8 mouse cellular contexts compared by ENCODE assay signal in genomic region chr4:116220071-116220650, GRCm38 (mm10). TPM values are rescaled to one million over a fixed set of nuclear protein-coding genes. Genes with fewer than 3 reads are reported as not detected.
DNase-seq lines count a peak whose midpoint lies in the region; ATAC-seq and TF ChIP-seq lines count a peak whose summit lies in the region.

No protein-coding gene starts in this region.

- no peaks in the 10 kb centered on the region for H3K27me3 ChIP-seq in forebrain, embryonic 14.5 days (replicated peaks; ENCODE audit: control insufficient read depth, insufficient read depth, low read length)
- H3K27me3 ChIP-seq in intestine, embryonic 15.5 days (replicated peaks), result no peaks in the 10 kb centered on the region

- H3K4me1 ChIP-seq in forebrain, embryonic 14.5 days (ENCODE audit: control insufficient read depth, insufficient read depth, low read length), result peaks cover 9% of the 10 kb centered on the region
- 0 out of 2 replicates have a peak, but pooled peaks cover 2% of the 10 kb centered on the region for H3K4me1 ChIP-seq in intestine, embryonic 15.5 days (replicated peaks)

- DNase-seq in layer of hippocampus, adult 2 months (ENCODE audit: low spot score in 2 of 2), result no peak
- DNase-seq in layer of hippocampus, adult 11-12 months (ENCODE audit: low spot score), result no peak
- peak; percentile 46 for DNase-seq in forebrain, embryonic 14.5 days (ENCODE audit: low spot score)
- DNase-seq in urinary bladder, adult 18-20 months (ENCODE audit: low spot score in 2 of 2), result no peak
- no peak for DNase-seq in adrenal gland, postnatal 25 days
- DNase-seq in cerebellum, postnatal 4 days (ENCODE audit: low spot score in 2 of 2), result no peak

- peak overlapping the region; percentile 64 for H3K4me2 ChIP-seq in forebrain, embryonic 14.5 days (ENCODE audit: low read length)
- H3K4me2 ChIP-seq in intestine, embryonic 15.5 days (replicated peaks), result peak overlapping the region; percentile 75

- under 1% methylated on average over 6 of the region's 6 CpGs for WGBS in forebrain, embryonic 14.5 days
- 10% methylated on average over 6 of the region's 6 CpGs for WGBS in intestine, embryonic 15.5 days
- WGBS in macrophage (ENCODE audit: missing documents), result 42% methylated on average over 6 of the region's 6 CpGs

- H3K4me3 ChIP-seq in layer of hippocampus, adult 2 months, result peak overlapping the region; percentile 89
- H3K4me3 ChIP-seq in forebrain, embryonic 14.5 days (ENCODE audit: low read depth, low read length), result peak overlapping the region; percentile 73
- H3K4me3 ChIP-seq in intestine, embryonic 15.5 days (replicated peaks), result peak overlapping the region; percentile 83
- H3K4me3 ChIP-seq in macrophage (ENCODE audit: inconsistent target), result peak overlapping the region; percentile 39

- no peak for ATAC-seq in forebrain, embryonic 14.5 days
- ATAC-seq in intestine, embryonic 15.5 days, result no peak; the same call in 1 of the 2 replicates

- no peaks in the 10 kb centered on the region for H3K79me2 ChIP-seq in macrophage (ENCODE audit: inconsistent target)

- H3K36me3 ChIP-seq in forebrain, embryonic 14.5 days (ENCODE audit: control insufficient read depth, insufficient read depth, low read length), result no peaks in the 10 kb centered on the region
- H3K36me3 ChIP-seq in intestine, embryonic 15.5 days, result no peaks in the 10 kb centered on the region
- no peaks in the 10 kb centered on the region for H3K36me3 ChIP-seq in macrophage (ENCODE audit: inconsistent target)

- no peak for TF ChIP-seq CTCF in layer of hippocampus, adult 2 months (conservative IDR thresholded peaks at IDR 0.05)

- no peaks in the 10 kb centered on the region for H3K9me3 ChIP-seq in forebrain, embryonic 14.5 days (replicated peaks; ENCODE audit: control insufficient read depth, low read length)
- H3K9me3 ChIP-seq in intestine, embryonic 15.5 days, result no peaks in the 10 kb centered on the region

- peak overlapping the region; percentile 89 for H3K9ac ChIP-seq in forebrain, embryonic 14.5 days (ENCODE audit: low read length)
- H3K9ac ChIP-seq in intestine, embryonic 15.5 days, result peak overlapping the region; percentile 85

- H3K27ac ChIP-seq in layer of hippocampus, adult 2 months, result peak overlapping the region; percentile 98
- H3K27ac ChIP-seq in forebrain, embryonic 14.5 days (ENCODE audit: low read depth, low read length), result peak overlapping the region; percentile 100
- H3K27ac ChIP-seq in intestine, embryonic 15.5 days, result peak overlapping the region; percentile 98
- peak overlapping the region; percentile 29 for H3K27ac ChIP-seq in macrophage

RNA-seq across cellular contexts. Expression of gene Pik3r3, which starts 1.3 kb away (rescaled TPM):
- 10 to 100 TPM; 31.3 to 33.8 TPM for total RNA-seq in layer of hippocampus, adult 2 months (2021)
- polyA plus RNA-seq in forebrain, embryonic 14.5 days (2014; fragmentation: Nextera tagmentation; extraction: Ambion mirVana), result 71.4 and 93.5 TPM in 2 replicates
- polyA plus RNA-seq in intestine, embryonic 15.5 days (2015; fragmentation: Nextera tagmentation; extraction: Ambion mirVana), result 7.0 and 7.9 TPM in 2 replicates
- total RNA-seq in macrophage (2018; cell fraction: chromatin; rRNA removed), result 1 to 10 TPM; 1.6 to 5.6 (median 2.6) TPM
- total RNA-seq in macrophage (2018; cell fraction: cytosol; rRNA removed), result 1 to 10 TPM in 1 of 26 experiments, under 1 TPM in 25; 0.38 to 1.0 (median 0.61) TPM
- total RNA-seq in macrophage (2018; cell fraction: nucleus; rRNA removed), result 1 to 10 TPM in 25 of 26 experiments, under 1 TPM in 1; 0.75 to 5.6 (median 2.3) TPM
- 0.47 to 1.1 TPM (median 0.63 TPM) in 3 replicates for polyA plus RNA-seq in macrophage (2018)
- 16.8 and 17.7 TPM in 2 replicates for total RNA-seq in adrenal gland, postnatal 25 days (2021)

RNA-seq across cellular contexts. Expression of gene Gm49337, which starts 47.0 kb away (rescaled TPM):
- 1 to 10 TPM in 1 of 2 experiments, not detected in 1; 3.2 TPM for total RNA-seq in layer of hippocampus, adult 2 months (2021)
- not detected in 2 replicates for polyA plus RNA-seq in forebrain, embryonic 14.5 days (2014; fragmentation: Nextera tagmentation; extraction: Ambion mirVana)
- not detected in 2 replicates for polyA plus RNA-seq in intestine, embryonic 15.5 days (2015; fragmentation: Nextera tagmentation; extraction: Ambion mirVana)
- total RNA-seq in macrophage (2018; cell fraction: chromatin; rRNA removed), result 1 to 10 TPM in 2 of 26 experiments, under 1 TPM in 1, not detected in 23; 0.61 to 1.1 (median 1.1) TPM
- not detected for total RNA-seq in macrophage (2018; cell fraction: cytosol; rRNA removed)
- not detected for total RNA-seq in macrophage (2018; cell fraction: nucleus; rRNA removed)
- not detected in 3 replicates for polyA plus RNA-seq in macrophage (2018)
- not detected in 2 replicates for total RNA-seq in adrenal gland, postnatal 25 days (2021)

RNA-seq across cellular contexts. Expression of gene 1700042G07Rik, which starts 47.0 kb away (rescaled TPM):
- total RNA-seq in layer of hippocampus, adult 2 months (2021), result not detected
- not detected in 2 replicates for polyA plus RNA-seq in forebrain, embryonic 14.5 days (2014; fragmentation: Nextera tagmentation; extraction: Ambion mirVana)
- polyA plus RNA-seq in intestine, embryonic 15.5 days (2015; fragmentation: Nextera tagmentation; extraction: Ambion mirVana), result not detected in 2 replicates
- total RNA-seq in macrophage (2018; cell fraction: chromatin; rRNA removed), result not detected
- not detected for total RNA-seq in macrophage (2018; cell fraction: cytosol; rRNA removed)
- not detected for total RNA-seq in macrophage (2018; cell fraction: nucleus; rRNA removed)
- polyA plus RNA-seq in macrophage (2018), result not detected in 3 replicates
- total RNA-seq in adrenal gland, postnatal 25 days (2021), result not detected in 2 replicates

RNA-seq across cellular contexts. Expression of gene Tspan1, which starts 52.8 kb away (rescaled TPM):
- under 1 TPM in 1 of 2 experiments, not detected in 1; 0.33 TPM for total RNA-seq in layer of hippocampus, adult 2 months (2021)
- polyA plus RNA-seq in forebrain, embryonic 14.5 days (2014; fragmentation: Nextera tagmentation; extraction: Ambion mirVana), result not detected in 2 replicates
- 35.7 and 43.6 TPM in 2 replicates for polyA plus RNA-seq in intestine, embryonic 15.5 days (2015; fragmentation: Nextera tagmentation; extraction: Ambion mirVana)
- not detected for total RNA-seq in macrophage (2018; cell fraction: chromatin; rRNA removed)
- total RNA-seq in macrophage (2018; cell fraction: cytosol; rRNA removed), result not detected
- not detected for total RNA-seq in macrophage (2018; cell fraction: nucleus; rRNA removed)
- not detected in 3 replicates for polyA plus RNA-seq in macrophage (2018)
- not detected in 2 replicates for total RNA-seq in adrenal gland, postnatal 25 days (2021)

Comparison
In these comparisons a context has a peak if more than half of its experiments do, and no peak if none do; other contexts are left out.
1. H3K27ac ChIP-seq: peak in every context shown above with its lines; median percentile 100 in forebrain, embryonic 14.5 days; 98 in layer of hippocampus, adult 2 months; 98 in intestine, embryonic 15.5 days; 29 in macrophage.
2. H3K4me3 ChIP-seq: peak in every context shown above with its lines; median percentile 89 in layer of hippocampus, adult 2 months; 83 in intestine, embryonic 15.5 days; 73 in forebrain, embryonic 14.5 days; 39 in macrophage.